Mouse (Mus musculus): ENCODE results near the gene 4930404H24Rik. TPM values are rescaled to one million over a fixed set of nuclear protein-coding genes. Genes with fewer than 3 reads are reported as not detected.

Gene 4930404H24Rik
- polyA plus RNA-seq, 1 experiment from 2014 or later = not detected

Other genes with a start within 250 kb of the 4930404H24Rik start
- gene Kif3b, start 201.4 kb upstream of the 4930404H24Rik start, polyA plus RNA-seq (2016; fragmentation: Nextera tagmentation; extraction: Ambion mirVana) = 5.0 and 5.5 TPM in 2 replicates
- gene Asxl1, start 147.0 kb upstream of the 4930404H24Rik start, polyA plus RNA-seq (2016; fragmentation: Nextera tagmentation; extraction: Ambion mirVana) = 14.4 TPM in 2 replicates
- gene Nol4l, start 37.2 kb downstream of the 4930404H24Rik start, polyA plus RNA-seq (2016; fragmentation: Nextera tagmentation; extraction: Ambion mirVana) = 14.9 and 15.2 TPM in 2 replicates
- 55.6 and 55.7 TPM in 2 replicates for gene Commd7, start 140.0 kb downstream of the 4930404H24Rik start, polyA plus RNA-seq (2016; fragmentation: Nextera tagmentation; extraction: Ambion mirVana)
- 5.9 and 6.9 TPM in 2 replicates for gene Dnmt3b, start 156.7 kb downstream of the 4930404H24Rik start, polyA plus RNA-seq (2016; fragmentation: Nextera tagmentation; extraction: Ambion mirVana)
- 0.12 TPM in 1 of 2 replicates, not detected in the other for gene Dnmt3c, start 203.9 kb downstream of the 4930404H24Rik start, polyA plus RNA-seq (2016; fragmentation: Nextera tagmentation; extraction: Ambion mirVana)
- gene Mapre1, start 248.5 kb downstream of the 4930404H24Rik start, polyA plus RNA-seq (2016; fragmentation: Nextera tagmentation; extraction: Ambion mirVana) = 315 and 319 TPM in 2 replicates

All from heart, embryonic 12.5 days (tissue).